Mouse (Mus musculus) heart, postnatal 0 days (tissue): ENCODE results near the gene Gm6526. TPM values are rescaled to one million over a fixed set of nuclear protein-coding genes. Genes with fewer than 3 reads are reported as not detected.
A peak's percentile ranks its signal among the peaks of the same experiment; 100 is the strongest.
"Not testable (repeated sequence)": the region's sequence is repeated elsewhere in the genome, so short reads cannot be mapped to it uniquely, and the experiment has no call there.

ENCODE experiments used
- ATAC-seq: fragments of 200-750 bp; cut with Nextera tagmentation; 2 replicates; pipeline ENCODE4 v1.8.0; 2017; ENCODE audit warnings: low read depth, moderate number of reproducible peaks, moderate library complexity; ENCODE audit not compliant: insufficient read depth
- DNase-seq: peaks from one replicate; pipeline ENCODE4 v3.0.0-alpha.2; 2016; ENCODE audit warnings: low spot score
- H3K27ac ChIP-seq: fragments of 300-500 bp; sonication (generic); 2 replicates; pipeline ENCODE4 v1.5.1; 2014; ENCODE audit warnings: low read depth, mild to moderate bottlenecking
- H3K27me3 ChIP-seq: fragments of 300-500 bp; sonication (generic); 2 replicates; pipeline ENCODE4 v1.6.1; 2014; ENCODE audit warnings: low read length, mixed read lengths; ENCODE audit not compliant: control insufficient read depth, insufficient read depth
- H3K36me3 ChIP-seq: fragments of 300-500 bp; sonication (generic); replicated peaks from 2 replicates; pipeline ENCODE4 v1.6.1; 2014; ENCODE audit warnings: low read length, mixed read lengths; ENCODE audit not compliant: control insufficient read depth, insufficient read depth
- H3K4me1 ChIP-seq: fragments of 300-500 bp; sonication (generic); 2 replicates; pipeline ENCODE4 v1.6.1; 2014; ENCODE audit warnings: antibody characterized with exemption; ENCODE audit not compliant: control insufficient read depth, insufficient read depth
- H3K4me2 ChIP-seq: fragments of 300-500 bp; sonication (generic); 2 replicates; pipeline ENCODE4 v1.6.1; 2014; ENCODE audit warnings: low read depth, mild to moderate bottlenecking, low read length, moderate library complexity
- H3K4me3 ChIP-seq: fragments of 300-500 bp; sonication (generic); 2 replicates; pipeline ENCODE4 v1.5.1; 2014; ENCODE audit warnings: low read depth, low read length
- H3K9ac ChIP-seq: fragments of 300-500 bp; sonication (generic); replicated peaks from 2 replicates; pipeline ENCODE4 v1.6.1; 2014; ENCODE audit warnings: low read depth, low read length, mixed read lengths
- H3K9me3 ChIP-seq: fragments of 300-500 bp; sonication (generic); replicated peaks from 2 replicates; pipeline ENCODE4 v1.6.1; 2016; ENCODE audit warnings: low read length; ENCODE audit not compliant: control insufficient read depth
- CTCF ChIP-seq: IDR thresholded peaks from 2 replicates; pipeline ENCODE4 v1.5.1; 2016; ENCODE audit warnings: antibody characterized with exemption, control low read depth, low read depth
- WGBS: fragments of 180-500 bp; shearing (Covaris S2); extraction: QIAGEN DNeasy Blood & Tissue Kit; methylation state at CpG from one replicate; pipeline ENCODE4 v1.1.7; 2014; 5-methylcytosine and 5-hydroxymethylcytosine counted together
- polyA plus RNA-seq: library from polyadenylated mRNA; unstranded; fragments of >200 nt; fragmentation: Nextera tagmentation; extraction: Ambion mirVana; gene quantifications from 2 replicates; pipeline ENCODE4 v1.2.1, GENCODE M21; 2015
- total RNA-seq: library from RNA; depleted of rRNA; stranded (reverse); fragments of >200 nt; gene quantifications from 2 replicates; pipeline ENCODE4 v1.2.3, GENCODE M21; 2014; ENCODE audit warnings: low replicate concordance; rRNA removed

Gene Gm6526
- total and polyA plus RNA-seq, 2 experiments from 2014 or later = not detected

DNA sequence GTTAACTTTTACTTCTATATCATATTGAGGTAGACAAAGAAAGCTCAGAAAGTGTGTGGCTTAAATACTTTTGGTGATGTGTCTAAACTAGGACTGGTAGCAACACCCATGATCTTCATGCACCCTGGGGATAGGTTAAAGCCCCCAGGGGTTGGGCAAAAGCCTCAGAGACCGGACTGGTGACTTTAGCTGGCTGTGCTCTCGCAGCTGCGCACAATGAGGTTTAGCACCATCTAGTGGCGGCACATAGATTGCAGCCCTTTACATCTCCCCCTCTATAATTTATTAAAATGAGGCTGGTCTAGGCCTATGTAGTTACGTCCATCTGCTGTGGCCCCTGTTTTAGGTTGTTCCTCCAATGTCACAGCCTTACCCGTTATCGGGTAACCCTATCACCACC is 56.8 kb downstream of the Gm6526 start:
- H3K4me2 ChIP-seq, H3K36me3 ChIP-seq, H3K27me3 ChIP-seq, H3K4me1 ChIP-seq, H3K4me3 ChIP-seq, ATAC-seq, H3K27ac ChIP-seq, H3K9me3 ChIP-seq, DNase-seq, H3K9ac ChIP-seq: not testable (repeated sequence)
- peak; percentile 28 for TF ChIP-seq CTCF
- WGBS = 15% methylated on average over 7 of the region's 7 CpGs

Other genes with a start within 250 kb of the Gm6526 start
- not detected in 2 replicates for gene Gm5799, start 204.3 kb upstream of the Gm6526 start, total RNA-seq
- gene Gm5799, start 204.3 kb upstream of the Gm6526 start, polyA plus RNA-seq = not detected in 2 replicates
- gene Gm17654, start 168.7 kb upstream of the Gm6526 start, total RNA-seq = not detected in 2 replicates
- not detected in 2 replicates for gene Gm17654, start 168.7 kb upstream of the Gm6526 start, polyA plus RNA-seq
- not detected in 2 replicates for gene Gm10375, start 139.9 kb upstream of the Gm6526 start, total RNA-seq
- gene Gm10375, start 139.9 kb upstream of the Gm6526 start, polyA plus RNA-seq = not detected in 2 replicates
- not detected in 2 replicates for gene Gm8165, start 70.7 kb upstream of the Gm6526 start, total RNA-seq
- not detected in 2 replicates for gene Gm8165, start 70.7 kb upstream of the Gm6526 start, polyA plus RNA-seq
- gene Gm7324, start 50.0 kb upstream of the Gm6526 start, total RNA-seq = 0.08 TPM in 1 of 2 replicates, not detected in the other
- gene Gm7324, start 50.0 kb upstream of the Gm6526 start, polyA plus RNA-seq = 0.55 and 0.59 TPM in 2 replicates
- not detected in 2 replicates for gene Gm16506, start 20.4 kb upstream of the Gm6526 start, total RNA-seq
- not detected in 2 replicates for gene Gm16506, start 20.4 kb upstream of the Gm6526 start, polyA plus RNA-seq
- gene Gm8180, start 36.9 kb downstream of the Gm6526 start, total RNA-seq = not detected in 2 replicates
- gene Gm8180, start 36.9 kb downstream of the Gm6526 start, polyA plus RNA-seq = not detected in 2 replicates
- gene Ear1, start 127.7 kb downstream of the Gm6526 start, total RNA-seq = not detected in 2 replicates
- not detected in 2 replicates for gene Ear1, start 127.7 kb downstream of the Gm6526 start, polyA plus RNA-seq
- not detected in 2 replicates for gene Ear10, start 175.7 kb downstream of the Gm6526 start, total RNA-seq
- gene Ear10, start 175.7 kb downstream of the Gm6526 start, polyA plus RNA-seq = not detected in 2 replicates
- 12.9 and 20.5 TPM in 2 replicates for gene Gm8113, start 177.5 kb downstream of the Gm6526 start, total RNA-seq
- gene Gm8113, start 177.5 kb downstream of the Gm6526 start, polyA plus RNA-seq = 32.3 and 33.7 TPM in 2 replicates
- gene Ang5, start 209.2 kb downstream of the Gm6526 start, total RNA-seq = not detected in 2 replicates
- gene Ang5, start 209.2 kb downstream of the Gm6526 start, polyA plus RNA-seq = not detected in 2 replicates